Mouse (Mus musculus) spleen, adult 2 months (tissue): ENCODE results near the gene Haus3.

ENCODE experiments used
- CTCF ChIP-seq: fragments of 200-500 bp; IDR thresholded peaks from 2 replicates; pipeline ENCODE4 v1.5.1; 2011; ENCODE audit warnings: mild to moderate bottlenecking, inconsistent platforms; ENCODE audit not compliant: insufficient read depth, insufficient read length, insufficient replicate concordance; ENCODE audit errors: extremely low read depth
- POLR2A ChIP-seq: fragments of 200-500 bp; IDR thresholded peaks from 2 replicates; pipeline ENCODE4 v1.6.1; 2011; ENCODE audit warnings: low read depth, low read length, inconsistent platforms

GRCm38 (mm10) chr5:34207503-34207902 lies 38.2 kb upstream of the Haus3 start:
- TF ChIP-seq CTCF (no peak), POLR2A (no peak)
